Mouse (Mus musculus) cerebellum, adult 2 months (tissue): ENCODE data around the gene Katna1.

Source experiments
- CTCF ChIP-seq: fragments of 200-500 bp; IDR thresholded peaks from 2 replicates; pipeline ENCODE4 v1.5.1; 2011; ENCODE audit warnings: low read depth, mild to moderate bottlenecking, control low read depth, low read length, moderate library complexity, borderline replicate concordance; ENCODE audit not compliant: insufficient read depth
- POLR2A ChIP-seq: fragments of 200-500 bp; IDR thresholded peaks from 2 replicates; pipeline ENCODE4 v1.6.1; 2011; ENCODE audit warnings: low read length, control low read depth, borderline replicate concordance; ENCODE audit not compliant: insufficient read depth

DNA sequence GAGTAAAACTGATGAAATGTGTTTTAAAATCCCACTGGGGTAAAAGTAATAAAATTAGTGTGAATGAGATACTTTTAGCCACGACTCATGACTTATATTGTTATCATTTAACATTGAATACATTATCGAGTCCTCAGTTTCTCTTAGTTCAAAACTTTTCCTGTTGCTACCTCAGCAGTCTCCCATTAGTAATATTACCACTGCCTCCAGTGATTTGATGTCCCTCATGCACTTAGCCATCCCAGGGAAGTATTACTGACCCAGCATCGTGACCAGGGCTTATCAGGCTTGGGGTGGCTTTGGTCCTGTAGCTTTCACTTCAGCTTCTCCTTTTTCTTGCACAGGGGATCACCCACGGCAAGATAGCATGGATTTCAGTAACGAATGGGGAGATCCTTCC, 15.7 kb upstream of the Katna1 start:
- TF ChIP-seq POLR2A (no peak), CTCF (no peak)
